Mouse (Mus musculus) brain, embryonic 14.5 days (tissue): ENCODE measurements around the gene Rslcan18.

Experiments used
- CTCF ChIP-seq: fragments of 200-500 bp; IDR thresholded peaks from 2 replicates; pipeline ENCODE4 v1.5.1; 2012; ENCODE audit warnings: inconsistent platforms, mild to moderate bottlenecking, moderate library complexity, borderline replicate concordance; ENCODE audit not compliant: insufficient read depth, insufficient read length; ENCODE audit errors: extremely low read depth
- POLR2A ChIP-seq: fragments of 200-500 bp; IDR thresholded peaks from 2 replicates; pipeline ENCODE4 v1.6.1; 2012; ENCODE audit warnings: mild to moderate bottlenecking, inconsistent platforms, borderline replicate concordance; ENCODE audit not compliant: poor library complexity, insufficient read depth, insufficient read length, severe bottlenecking; ENCODE audit errors: extremely low read depth

DNA sequence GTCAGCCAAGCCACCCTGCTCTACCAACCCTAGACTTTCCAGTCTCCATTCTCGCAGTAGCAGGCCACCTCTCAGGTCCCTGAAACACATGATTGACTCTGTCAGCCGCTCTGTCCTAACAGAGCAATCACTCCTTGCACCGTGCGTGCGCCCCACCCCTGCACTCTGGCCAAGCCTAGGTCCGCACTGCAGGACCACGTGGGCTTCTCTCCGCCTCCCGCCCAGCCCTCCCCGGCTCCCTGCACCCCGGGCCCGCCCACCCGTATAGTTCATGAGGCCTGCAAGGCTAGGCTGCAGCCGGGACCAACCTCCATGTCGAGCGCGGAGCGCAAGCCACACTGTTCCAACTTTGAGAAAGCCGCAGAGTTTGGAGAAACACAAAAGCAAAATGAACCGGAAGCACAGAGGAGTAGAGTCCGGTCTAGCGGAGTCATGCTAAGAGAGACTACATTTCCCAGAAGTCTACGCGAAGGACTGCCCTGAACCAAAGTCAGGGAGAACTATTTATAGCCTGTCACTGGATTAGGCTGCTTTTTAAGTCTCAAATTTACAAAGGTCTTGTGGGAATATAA lies 34.8 kb downstream of the Rslcan18 start:
- TF ChIP-seq POLR2A = no peak
- TF ChIP-seq CTCF = no peak
